Mouse (Mus musculus): Measurements from ENCODE around the gene Trim63. TPM values are rescaled to one million over a fixed set of nuclear protein-coding genes. Genes with fewer than 3 reads are reported as not detected.

The Trim63 gene
- polyA plus RNA-seq, 1 experiment from 2014 or later: 0.31 TPM

DNA sequence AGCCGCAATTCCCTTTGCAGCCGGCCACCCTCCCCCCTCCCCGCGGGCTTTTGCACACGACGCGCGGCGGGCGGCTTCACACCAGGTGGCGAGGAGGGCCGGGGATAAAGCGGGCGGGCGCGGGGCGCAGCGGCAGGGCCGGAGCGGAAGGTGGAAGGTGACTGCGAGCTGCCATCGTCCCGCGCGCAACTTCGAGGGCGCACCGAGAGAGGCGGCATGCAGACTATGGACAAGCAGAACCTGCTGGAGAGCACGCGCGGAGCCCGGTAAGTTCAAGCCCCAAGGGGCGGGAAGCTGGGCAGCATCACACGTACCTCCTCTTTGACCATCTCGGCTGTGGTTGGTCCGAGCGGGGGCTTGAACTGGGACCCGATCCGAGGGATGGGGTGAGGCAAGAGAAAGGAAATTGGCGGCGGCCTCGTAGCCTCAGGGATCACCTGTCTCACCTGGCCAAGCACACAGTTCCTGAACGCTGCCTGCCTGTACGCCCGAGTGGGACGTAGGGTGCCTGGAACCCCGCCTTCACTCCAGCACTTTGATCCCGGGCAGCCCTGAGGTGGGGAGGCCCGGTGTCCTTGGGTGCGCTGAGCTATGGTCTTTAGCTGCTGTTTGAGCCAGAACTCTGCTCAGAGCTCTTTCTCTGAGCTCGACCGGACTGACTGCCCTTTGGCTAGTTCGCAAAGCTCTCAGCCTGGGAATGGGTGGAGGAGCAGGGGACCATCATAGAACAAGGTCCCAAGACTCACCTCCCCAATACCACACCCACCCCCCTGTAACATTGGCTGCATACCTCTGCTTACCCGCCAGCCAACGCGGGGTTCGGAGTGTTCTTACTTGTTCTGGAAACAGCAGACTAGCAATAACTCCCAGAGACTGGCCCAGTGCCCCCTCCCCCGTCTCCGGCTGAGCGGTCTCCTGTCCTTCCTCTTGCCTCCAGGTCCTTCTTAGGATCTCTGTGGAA, 28.4 kb downstream of the Trim63 start, which contains the start of gene Slc30a2:
Gene Slc30a2 (plus strand): TSS at position 111 of the 961 bp plus-strand sequence.
- Histone ChIP-seq H3K36me3 (replicated peaks) (no peaks in the 10 kb centered on the region), H3K4me1 (replicated peaks) (peaks cover 11% of the 10 kb centered on the region), H3K4me3 (replicated peaks) (peak within 1 kb of the TSS; percentile 18; the same call in 1 of the 2 replicates), H3K9ac (no peak within 1 kb of the TSS), H3K9me3 (replicated peaks) (no peaks in the 10 kb centered on the region), H3K27ac (replicated peaks) (no peak within 1 kb of the TSS), H3K27me3 (peaks cover 63% of the 10 kb centered on the region), H3K4me2 (peak within 1 kb of the TSS; percentile 41)
- ATAC-seq (ENCODE audit: insufficient read depth): no peak
- 3% methylated on average over 61 of the region's 61 CpGs for WGBS (ENCODE audit: insufficient replicate concordance)

DNA sequence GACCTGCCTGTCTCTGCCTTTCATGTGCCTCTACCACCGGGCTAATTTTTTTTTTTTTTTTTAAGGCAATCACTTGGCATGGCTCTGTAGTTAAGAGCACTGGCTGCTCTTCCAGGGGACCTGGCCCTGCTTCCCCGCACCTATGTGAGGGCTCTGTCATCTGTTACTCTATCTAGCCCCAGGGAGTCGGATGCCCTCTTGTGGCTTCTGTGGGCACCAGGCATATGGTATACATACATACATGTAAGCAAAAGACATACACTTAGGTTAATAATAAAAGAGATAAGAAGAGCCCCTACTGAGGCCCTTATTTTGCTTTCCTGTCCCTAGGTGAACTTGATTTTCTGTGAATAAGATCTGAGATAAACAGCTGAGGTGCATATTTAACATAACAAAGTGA, 29.7 kb downstream of the Trim63 start:
- H3K27ac ChIP-seq (replicated peaks): no peak overlapping the region
- H3K9me3 ChIP-seq (replicated peaks): no peaks in the 10 kb centered on the region
- no peak overlapping the region for H3K4me3 ChIP-seq (replicated peaks)
- peaks cover 11% of the 10 kb centered on the region for H3K4me1 ChIP-seq (replicated peaks)
- H3K36me3 ChIP-seq (replicated peaks): no peaks in the 10 kb centered on the region
- no peak overlapping the region for H3K4me2 ChIP-seq
- H3K27me3 ChIP-seq: peaks cover 63% of the 10 kb centered on the region
- ATAC-seq (ENCODE audit: insufficient read depth): no peak
- 33% methylated on average over 3 of the region's 3 CpGs for WGBS (ENCODE audit: insufficient replicate concordance)
- H3K9ac ChIP-seq: no peak overlapping the region

DNA sequence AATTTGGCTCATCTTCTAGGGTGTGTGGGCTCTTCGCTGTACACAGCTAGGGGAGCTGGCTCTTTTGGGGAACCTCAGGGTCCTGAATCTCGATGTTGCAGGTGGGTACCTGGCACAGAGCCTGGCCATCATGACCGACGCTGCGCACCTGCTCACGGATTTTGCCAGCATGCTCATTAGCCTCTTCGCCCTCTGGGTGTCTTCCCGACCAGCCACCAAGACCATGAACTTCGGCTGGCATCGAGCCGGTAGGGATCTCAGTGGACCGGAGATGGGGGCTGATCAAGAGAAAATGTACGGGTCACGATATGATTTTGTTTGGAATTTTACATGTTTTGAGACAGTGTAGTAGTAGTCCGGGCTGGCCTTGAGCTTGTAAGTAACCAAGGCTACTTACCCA, 30.9 kb downstream of the Trim63 start:
- no peak overlapping the region for H3K9ac ChIP-seq
- ATAC-seq (ENCODE audit: insufficient read depth): no peak
- no peaks in the 10 kb centered on the region for H3K9me3 ChIP-seq (replicated peaks)
- peaks cover 56% of the 10 kb centered on the region for H3K27me3 ChIP-seq
- H3K27ac ChIP-seq (replicated peaks): no peak overlapping the region
- H3K4me1 ChIP-seq (replicated peaks): peaks cover 11% of the 10 kb centered on the region
- 75% methylated on average over 15 of the region's 15 CpGs for WGBS (ENCODE audit: insufficient replicate concordance)
- no peak overlapping the region for H3K4me3 ChIP-seq (replicated peaks)
- no peak overlapping the region for H3K4me2 ChIP-seq
- H3K36me3 ChIP-seq (replicated peaks): no peaks in the 10 kb centered on the region

DNA sequence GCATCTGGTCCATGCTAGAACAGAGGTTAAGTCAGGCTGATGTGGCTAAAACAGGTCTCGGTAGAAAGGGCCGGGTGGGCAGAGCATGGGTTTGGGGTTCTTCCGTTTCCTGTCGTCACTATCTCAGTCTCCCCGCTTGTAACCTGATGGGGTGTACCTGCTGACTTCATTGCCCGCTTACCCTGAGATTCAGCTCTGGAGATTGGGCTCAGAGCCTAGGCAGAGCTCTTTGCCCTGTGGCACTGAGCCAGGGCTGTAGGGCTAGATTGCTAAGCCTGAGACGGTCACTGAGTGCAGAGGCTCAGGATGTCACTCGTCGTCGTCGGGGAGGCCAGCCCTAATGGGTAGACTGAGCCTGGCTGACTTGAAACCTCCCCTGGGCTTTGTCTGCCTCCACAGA, 33.2 kb downstream of the Trim63 start:
- ATAC-seq (ENCODE audit: insufficient read depth): no peak
- H3K9me3 ChIP-seq (replicated peaks): no peaks in the 10 kb centered on the region
- no peak overlapping the region for H3K4me2 ChIP-seq
- no peak overlapping the region for H3K27ac ChIP-seq (replicated peaks)
- no peak overlapping the region for H3K9ac ChIP-seq
- H3K4me1 ChIP-seq (replicated peaks): 0 out of 2 replicates have a peak, but pooled peaks cover 3% of the 10 kb centered on the region
- peaks cover 35% of the 10 kb centered on the region for H3K27me3 ChIP-seq
- H3K36me3 ChIP-seq (replicated peaks): no peaks in the 10 kb centered on the region
- WGBS (ENCODE audit: insufficient replicate concordance): 52% methylated on average over 11 of the region's 11 CpGs
- no peak overlapping the region for H3K4me3 ChIP-seq (replicated peaks)

DNA sequence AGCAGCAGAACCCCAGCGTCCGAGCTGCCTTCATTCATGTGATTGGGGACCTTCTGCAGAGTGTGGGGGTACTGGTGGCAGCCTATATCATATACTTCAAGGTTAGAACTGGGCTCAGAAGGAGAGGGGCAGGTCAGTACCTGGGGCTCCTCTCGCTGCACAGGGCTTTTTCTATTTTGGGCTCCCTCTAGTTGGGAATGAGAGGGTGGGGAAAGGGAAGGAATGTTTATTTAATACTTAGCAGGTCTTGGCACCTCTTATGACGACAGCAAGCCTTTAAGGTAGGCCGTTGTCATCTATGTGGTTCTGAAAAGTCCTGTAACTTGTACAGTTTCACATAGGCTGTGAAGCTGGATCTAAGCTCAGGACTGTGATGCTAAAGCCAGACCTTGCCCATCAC, 33.6 kb downstream of the Trim63 start:
- no peak overlapping the region for H3K4me3 ChIP-seq (replicated peaks)
- H3K36me3 ChIP-seq (replicated peaks): no peaks in the 10 kb centered on the region
- ATAC-seq (ENCODE audit: insufficient read depth): no peak
- H3K4me1 ChIP-seq (replicated peaks): no peaks in the 10 kb centered on the region
- WGBS (ENCODE audit: insufficient replicate concordance): 68% methylated on average over 5 of the region's 5 CpGs
- H3K9ac ChIP-seq: no peak overlapping the region
- no peak overlapping the region for H3K27ac ChIP-seq (replicated peaks)
- H3K4me2 ChIP-seq: no peak overlapping the region
- H3K27me3 ChIP-seq: peaks cover 30% of the 10 kb centered on the region
- no peaks in the 10 kb centered on the region for H3K9me3 ChIP-seq (replicated peaks)

DNA sequence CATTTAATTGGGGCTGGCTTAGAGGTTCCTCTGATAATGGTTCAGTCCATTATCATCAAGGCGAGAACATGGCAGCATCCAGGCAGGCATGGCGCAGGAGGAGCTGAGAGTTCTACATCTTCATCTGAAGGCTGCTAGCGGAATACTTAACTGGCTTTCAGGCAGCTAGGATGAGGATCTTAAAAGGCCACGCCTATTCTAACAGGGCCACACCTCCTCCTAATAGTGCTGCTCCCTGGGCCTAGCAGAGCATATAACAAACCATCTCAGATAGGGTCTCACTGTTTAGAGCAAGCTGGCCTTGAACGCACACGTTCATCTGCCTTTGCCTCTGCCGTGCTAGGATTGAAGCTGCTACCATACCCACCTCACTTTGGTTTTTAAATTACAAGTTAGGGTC, 34.9 kb downstream of the Trim63 start:
- H3K4me3 ChIP-seq (replicated peaks): no peak overlapping the region

DNA sequence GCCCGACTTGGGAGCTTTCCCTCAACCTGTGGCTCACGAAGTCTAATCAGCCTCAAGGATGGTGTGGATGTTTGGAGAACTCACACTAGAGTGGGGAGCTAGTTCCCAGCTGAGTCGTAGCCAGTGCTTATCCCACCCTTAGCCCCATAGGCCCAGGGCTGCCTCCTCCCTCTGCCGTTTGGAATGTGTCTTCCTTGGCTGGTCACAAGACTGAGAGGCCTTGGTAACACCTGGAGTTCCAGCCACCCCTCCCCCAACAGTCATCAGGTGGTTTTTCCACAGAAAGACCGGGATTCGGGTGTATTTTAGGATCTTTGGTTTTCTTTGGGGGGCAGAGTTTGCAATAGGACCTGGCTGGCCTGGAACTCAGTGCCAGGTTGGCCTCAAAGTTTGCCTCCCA, 35.7 kb downstream of the Trim63 start:
- ATAC-seq (ENCODE audit: insufficient read depth): no peak
- Histone ChIP-seq H3K4me3 (replicated peaks) (no peak overlapping the region), H3K36me3 (replicated peaks) (no peaks in the 10 kb centered on the region), H3K9me3 (replicated peaks) (no peaks in the 10 kb centered on the region), H3K4me2 (no peak overlapping the region), H3K4me1 (replicated peaks) (no peaks in the 10 kb centered on the region), H3K27me3 (peaks cover 9% of the 10 kb centered on the region), H3K27ac (replicated peaks) (no peak overlapping the region), H3K9ac (no peak overlapping the region)
- 67% methylated on average over 6 of the region's 6 CpGs for WGBS (ENCODE audit: insufficient replicate concordance)

More for the DNA sequence above, 34.9 kb downstream of the Trim63 start:
- H3K27ac ChIP-seq (replicated peaks): no peak overlapping the region
- H3K9ac ChIP-seq: no peak overlapping the region
- no peak overlapping the region for H3K4me2 ChIP-seq
- no peak for ATAC-seq (ENCODE audit: insufficient read depth)
- no peaks in the 10 kb centered on the region for H3K9me3 ChIP-seq (replicated peaks)
- H3K36me3 ChIP-seq (replicated peaks): no peaks in the 10 kb centered on the region
- peaks cover 18% of the 10 kb centered on the region for H3K27me3 ChIP-seq
- WGBS (ENCODE audit: insufficient replicate concordance): 68% methylated on average over 7 of the region's 7 CpGs
- no peaks in the 10 kb centered on the region for H3K4me1 ChIP-seq (replicated peaks)

DNA sequence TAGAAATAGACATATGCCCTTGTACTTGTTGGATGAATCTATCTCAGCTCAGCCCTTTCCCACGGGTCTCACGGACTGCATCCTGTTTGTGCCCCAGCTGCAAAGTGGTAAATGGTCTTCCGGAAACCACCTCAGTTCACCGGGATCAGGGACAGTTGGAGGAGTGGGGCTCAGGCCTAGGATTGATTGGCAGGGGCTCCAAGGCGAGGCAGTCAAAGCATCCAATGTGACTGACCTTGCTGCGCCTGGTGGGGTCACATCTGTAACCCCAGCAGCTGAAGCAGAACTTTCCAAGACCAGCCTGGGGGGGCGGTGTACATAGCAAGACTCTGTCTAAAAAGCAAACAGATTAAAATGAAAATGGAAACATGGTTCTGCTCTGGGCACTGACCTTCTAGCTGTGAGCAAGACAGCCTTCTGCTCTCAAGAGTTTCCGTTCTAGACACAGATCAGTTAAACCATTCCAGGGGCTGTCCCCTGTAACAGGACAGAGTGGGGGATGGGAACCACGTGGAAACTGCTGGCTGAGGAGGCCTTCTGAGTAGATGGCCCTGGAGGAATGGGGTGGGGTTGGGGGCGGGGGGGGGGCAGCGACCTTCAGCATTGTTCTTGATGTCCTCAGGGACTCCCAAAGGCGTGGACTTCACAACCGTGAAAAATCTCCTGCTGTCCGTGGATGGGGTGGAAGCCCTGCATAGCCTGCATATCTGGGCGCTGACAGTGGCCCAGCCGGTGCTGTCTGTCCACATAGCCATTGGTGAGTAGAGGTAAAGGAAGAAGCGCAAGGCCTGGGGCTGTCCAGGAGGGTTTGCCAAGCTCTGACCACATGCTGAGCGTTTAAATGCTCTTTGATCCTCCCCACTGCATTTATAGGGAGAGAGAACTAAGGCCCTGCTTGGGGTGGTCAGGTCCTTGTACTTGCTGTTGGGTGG, 36.7 kb downstream of the Trim63 start:
- H3K4me1 ChIP-seq (replicated peaks): 0 out of 2 replicates have a peak, but pooled peaks cover 3% of the 10 kb centered on the region
- no peaks in the 10 kb centered on the region for H3K27me3 ChIP-seq
- H3K9me3 ChIP-seq (replicated peaks): no peaks in the 10 kb centered on the region
- H3K27ac ChIP-seq (replicated peaks): no peak overlapping the region
- no peak overlapping the region for H3K4me3 ChIP-seq (replicated peaks)
- no peak for ATAC-seq (ENCODE audit: insufficient read depth)
- WGBS (ENCODE audit: insufficient replicate concordance): 41% methylated on average over 17 of the region's 18 CpGs
- no peak overlapping the region for H3K9ac ChIP-seq
- H3K4me2 ChIP-seq: no peak overlapping the region
- no peaks in the 10 kb centered on the region for H3K36me3 ChIP-seq (replicated peaks)

DNA sequence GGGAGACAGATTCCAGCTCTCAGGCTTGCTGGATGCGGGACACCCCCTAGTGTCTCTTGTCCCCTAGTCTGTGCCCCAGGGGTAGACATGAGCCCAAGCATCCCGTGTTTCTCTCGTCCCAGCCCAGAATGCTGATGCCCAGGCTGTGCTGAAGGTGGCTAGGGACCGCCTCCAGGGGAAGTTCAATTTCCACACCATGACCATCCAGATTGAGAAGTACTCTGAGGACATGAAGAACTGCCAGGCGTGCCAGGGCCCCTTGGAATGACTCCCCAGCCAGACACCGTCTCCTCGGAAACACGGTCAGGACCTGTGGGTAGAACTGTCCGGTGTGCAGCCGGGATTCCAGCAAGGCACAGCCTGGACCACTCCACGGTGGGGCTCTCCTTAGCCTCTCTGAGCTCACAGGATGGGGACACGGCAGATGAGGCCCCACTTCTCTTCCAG, 37.4 kb downstream of the Trim63 start:
- Histone ChIP-seq H3K4me1 (replicated peaks) (peaks cover 7% of the 10 kb centered on the region; the same call in 1 of the 2 replicates), H3K27ac (replicated peaks) (no peak overlapping the region), H3K36me3 (replicated peaks) (no peaks in the 10 kb centered on the region), H3K9me3 (replicated peaks) (no peaks in the 10 kb centered on the region), H3K4me2 (no peak overlapping the region), H3K4me3 (replicated peaks) (no peak overlapping the region), H3K9ac (no peak overlapping the region), H3K27me3 (no peaks in the 10 kb centered on the region; the same call in 1 of the 2 replicates)
- 62% methylated on average over 12 of the region's 12 CpGs for WGBS (ENCODE audit: insufficient replicate concordance)
- no peak for ATAC-seq (ENCODE audit: insufficient read depth)

DNA sequence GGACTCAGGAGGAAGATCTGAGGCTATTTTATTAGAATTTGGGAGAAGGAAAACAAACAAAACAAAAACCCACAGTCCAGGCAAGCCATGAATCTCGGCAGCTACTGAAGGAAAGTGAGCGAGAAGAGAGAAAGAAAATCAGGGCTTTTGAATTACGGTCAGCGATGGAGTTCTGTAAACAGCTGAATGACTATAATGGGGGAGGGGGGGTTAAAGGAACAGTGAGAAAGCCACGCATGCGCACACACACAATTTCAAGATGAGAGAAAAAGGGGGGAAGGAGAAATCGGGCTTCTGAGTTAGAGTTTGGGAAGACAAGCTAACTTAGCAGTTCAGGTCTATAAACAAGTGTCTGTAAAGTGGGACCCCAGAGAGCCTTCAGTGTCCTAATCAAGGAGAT, 38.0 kb downstream of the Trim63 start:
- WGBS (ENCODE audit: insufficient replicate concordance): 71% methylated on average over 7 of the region's 7 CpGs
- Histone ChIP-seq H3K4me3 (replicated peaks) (no peak overlapping the region), H3K27me3 (peaks cover 6% of the 10 kb centered on the region)

More for the DNA sequence above, 38.0 kb downstream of the Trim63 start:
- Histone ChIP-seq H3K9ac (no peak overlapping the region), H3K9me3 (replicated peaks) (no peaks in the 10 kb centered on the region), H3K4me1 (replicated peaks) (peaks cover 13% of the 10 kb centered on the region), H3K36me3 (replicated peaks) (no peaks in the 10 kb centered on the region), H3K27ac (replicated peaks) (no peak overlapping the region), H3K4me2 (no peak overlapping the region)
- no peak for ATAC-seq (ENCODE audit: insufficient read depth)
